Mouse (Mus musculus) liver, adult 2 months (tissue): ENCODE results near the gene Gm10644.

Source experiments
- CTCF ChIP-seq: fragments of 200-500 bp; IDR thresholded peaks from 2 replicates; pipeline ENCODE4 v1.5.1; 2011; ENCODE audit warnings: low read depth, low read length, control low read depth
- POLR2A ChIP-seq: fragments of 200-500 bp; IDR thresholded peaks from 2 replicates; pipeline ENCODE4 v1.6.1; 2011; ENCODE audit warnings: low read length, control low read depth; ENCODE audit not compliant: insufficient read depth; ENCODE audit errors: extremely low read depth

DNA sequence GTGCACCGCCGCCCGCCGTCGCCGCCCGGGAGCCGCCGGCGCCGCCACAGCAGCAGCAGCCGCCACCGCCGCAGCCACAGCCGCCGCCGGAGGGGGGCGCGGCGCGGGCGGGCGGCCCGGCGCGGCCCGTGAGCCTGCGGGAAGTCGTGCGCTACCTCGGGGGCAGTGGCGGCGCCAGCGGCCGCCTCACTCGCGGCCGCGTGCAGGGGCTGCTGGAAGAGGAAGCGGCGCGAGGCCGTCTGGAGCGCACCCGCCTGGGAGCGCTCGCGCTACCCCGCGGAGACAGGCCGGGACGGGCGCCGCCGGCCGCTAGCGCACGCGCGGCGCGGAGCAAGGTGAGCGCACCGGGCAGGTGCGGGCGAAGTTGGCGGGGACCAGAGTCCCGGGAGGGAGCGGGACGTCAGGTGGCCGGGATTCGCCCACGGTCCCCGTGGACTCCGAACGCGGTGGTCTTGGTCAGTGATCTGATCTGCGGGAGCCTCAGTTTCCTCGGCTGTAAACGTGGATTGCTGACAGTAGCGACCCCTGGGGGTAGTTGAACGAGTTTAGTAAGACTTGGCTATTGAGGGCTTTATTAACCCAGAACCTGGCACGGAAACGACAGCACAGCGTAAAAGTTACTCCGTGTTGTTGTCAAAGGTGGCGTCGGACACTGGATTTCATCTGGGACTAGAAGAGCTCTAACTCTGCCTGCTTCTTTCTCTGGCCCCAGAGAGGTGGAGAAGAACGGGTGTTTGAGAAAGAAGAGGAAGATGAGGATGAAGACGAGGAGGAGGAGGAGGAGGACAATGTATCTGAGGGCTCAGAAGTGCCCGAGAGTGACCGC, 43.4 kb upstream of the Gm10644 start:
- no peak for TF ChIP-seq CTCF
- no peak for TF ChIP-seq POLR2A
